40 mouse cellular contexts compared by ENCODE assay signal in the genomic region with DNA sequence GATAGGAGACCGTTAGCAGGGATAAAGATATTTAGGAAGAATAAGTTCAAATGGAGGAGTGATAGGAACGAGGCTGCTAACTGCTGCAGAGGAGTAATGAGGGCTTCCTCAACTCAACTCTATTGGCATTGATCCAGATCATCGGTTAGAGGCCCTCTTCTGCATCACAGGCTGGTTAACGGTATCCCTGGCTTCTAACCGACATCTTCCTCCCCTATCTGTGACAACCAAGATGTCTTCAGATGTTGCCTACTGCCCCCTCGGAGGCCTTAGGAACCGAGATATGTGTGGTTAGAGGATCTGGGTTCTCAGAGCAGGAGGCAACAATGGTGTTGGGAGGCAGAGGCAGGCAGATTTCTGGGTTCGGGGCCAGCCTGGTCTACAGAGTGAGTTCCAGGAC. TPM values are rescaled to one million over a fixed set of nuclear protein-coding genes. Genes with fewer than 3 reads are reported as not detected.
"Had no signal": no experiment of that assay in that cellular context is flagged by ENCODE, and none has a peak within 500 bp of the region (broad histone marks: within the 10 kb centered on the region; RNA-seq: fewer than 3 reads in every experiment).

No protein-coding gene starts in this region.

- H3K4me3 ChIP-seq: gastrocnemius, adult 2 months; heart, embryonic 10.5 days; heart, embryonic 12.5 days; hindbrain, embryonic 10.5 days; hindbrain, embryonic 12.5 days; intestine, embryonic 15.5 days; limb, embryonic 13.5 days; limb, embryonic 15.5 days had no signal

- H3K36me3 ChIP-seq: heart, embryonic 10.5 days; heart, embryonic 12.5 days; hindbrain, embryonic 10.5 days; hindbrain, embryonic 12.5 days; intestine, embryonic 15.5 days; limb, embryonic 15.5 days had no signal

- H3K27ac ChIP-seq: gastrocnemius, adult 2 months; heart, embryonic 10.5 days; hindbrain, embryonic 10.5 days; hindbrain, embryonic 12.5 days; hindbrain, embryonic 14.5 days; intestine, embryonic 15.5 days; kidney, postnatal 0 days; limb, embryonic 13.5 days; limb, embryonic 15.5 days had no signal

- H3K9me3 ChIP-seq: intestine, embryonic 15.5 days had no signal

- DNase-seq: gastrocnemius, adult 2 months; gastrocnemius, postnatal 10 days; gastrocnemius, postnatal 25 days; heart, adult 18-20 months; heart, postnatal 10 days; heart, postnatal 4 days; kidney, adult 18-20 months; kidney, adult 8-10 months; kidney, postnatal 14 days; kidney, postnatal 36 days; layer of hippocampus, adult 9-11 months; layer of hippocampus, postnatal 36 days; left cerebral cortex, postnatal 4 days had no signal

- H3K4me1 ChIP-seq: hindbrain, embryonic 12.5 days; intestine, embryonic 15.5 days had no signal

- H3K9ac ChIP-seq: heart, embryonic 12.5 days; hindbrain, embryonic 12.5 days; hindbrain, embryonic 14.5 days; intestine, embryonic 15.5 days; limb, embryonic 13.5 days; limb, embryonic 15.5 days had no signal

- ATAC-seq: hindbrain, embryonic 16.5 days; inflammation-experienced regulatory T-cells, adult 6 months; intestine, embryonic 15.5 days; intestine, postnatal 0 days had no signal

- H3K27me3 ChIP-seq: heart, embryonic 12.5 days; hindbrain, embryonic 12.5 days; intestine, embryonic 15.5 days; limb, embryonic 13.5 days; limb, embryonic 15.5 days had no signal

RNA-seq across cellular contexts. Expression of gene Smad9, which starts 13.2 kb away (rescaled TPM):
- total RNA-seq: granulocyte monocyte progenitor cell, adult 5-6 weeks had no signal
- polyA plus RNA-seq: inflammation-experienced regulatory T-cells, adult 6 months had no signal

RNA-seq across cellular contexts. Expression of gene Gm21958, which starts 54.4 kb away (rescaled TPM):
- total RNA-seq: gastrocnemius, adult 2 months; gastrocnemius, postnatal 10 days; gastrocnemius, postnatal 25 days; gastrocnemius, postnatal 4 days; granulocyte monocyte progenitor cell, adult 5-6 weeks; heart, adult 18-20 months; heart, adult 8-10 months; heart, postnatal 10 days; heart, postnatal 25 days; heart, postnatal 4 days; layer of hippocampus, adult 18-20 months; layer of hippocampus, adult 8-10 months; layer of hippocampus, postnatal 14 days; layer of hippocampus, postnatal 36 days; left cerebral cortex, adult 18-20 months; left cerebral cortex, adult 8-10 months; left cerebral cortex, postnatal 10 days; left cerebral cortex, postnatal 25 days; left cerebral cortex, postnatal 4 days; liver, adult 2 months had no signal
- polyA plus RNA-seq: frontal cortex, adult 2 months; heart, embryonic 10.5 days; heart, embryonic 16.5 days; hindbrain, embryonic 14.5 days; intestine, embryonic 15.5 days; intestine, postnatal 0 days; large intestine, adult 2 months; liver, adult 2 months had no signal
